Mouse (Mus musculus) spleen, adult 2 months (tissue): ENCODE results near the gene Elf2. TPM values are rescaled to one million over a fixed set of nuclear protein-coding genes. Genes with fewer than 3 reads are reported as not detected.

Source experiments
- DNase-seq, 2 experiments: peaks; one replicate each; pipeline versions ENCODE4 v3.0.0 to v3.0.0-alpha.2; 2012 to 2021; ENCODE audit warnings: low spot score in 2 of 2, low read depth in 1 of 2
- H3K27ac ChIP-seq: fragments of 200-500 bp; 2 replicates; pipeline ENCODE4 v1.5.1; 2012; ENCODE audit warnings: low read length, inconsistent platforms; ENCODE audit not compliant: insufficient read depth
- H3K27me3 ChIP-seq: fragments of 200-500 bp; 2 replicates; pipeline ENCODE4 v1.6.1; 2012; ENCODE audit warnings: mild to moderate bottlenecking, moderate library complexity, low read length, inconsistent platforms; ENCODE audit not compliant: control insufficient read depth, insufficient read depth
- H3K36me3 ChIP-seq: fragments of 200-500 bp; 2 replicates; pipeline ENCODE4 v1.6.1; 2012; ENCODE audit warnings: mild to moderate bottlenecking, low read length, inconsistent platforms; ENCODE audit not compliant: control insufficient read depth, insufficient read depth
- H3K4me1 ChIP-seq: fragments of 200-500 bp; 2 replicates; pipeline ENCODE4 v1.6.1; 2011; ENCODE audit warnings: inconsistent platforms; ENCODE audit not compliant: control insufficient read depth, insufficient read depth, insufficient read length
- H3K4me3 ChIP-seq: fragments of 200-500 bp; 2 replicates; pipeline ENCODE4 v1.5.1; 2011; ENCODE audit warnings: mild to moderate bottlenecking, inconsistent platforms; ENCODE audit not compliant: insufficient read depth, insufficient read length; ENCODE audit errors: extremely low read depth
- CTCF ChIP-seq: fragments of 200-500 bp; IDR thresholded peaks from 2 replicates; pipeline ENCODE4 v1.5.1; 2011; ENCODE audit warnings: mild to moderate bottlenecking, inconsistent platforms; ENCODE audit not compliant: insufficient read depth, insufficient read length, insufficient replicate concordance; ENCODE audit errors: extremely low read depth
- POLR2A ChIP-seq: fragments of 200-500 bp; IDR thresholded peaks from 2 replicates; pipeline ENCODE4 v1.6.1; 2011; ENCODE audit warnings: low read depth, low read length, inconsistent platforms
- WGBS: fragments of 180-500 bp; shearing (Covaris S2); methylation state at CpG from one replicate; pipeline ENCODE4 v1.1.7; 2018; 5-methylcytosine and 5-hydroxymethylcytosine counted together
- polyA plus RNA-seq: library from polyadenylated mRNA; depleted of rRNA; stranded (reverse); fragments of >200 nt; gene quantifications from 2 replicates; pipeline ENCODE4 v1.2.3, GENCODE M21; 2012

Gene Elf2
- polyA plus RNA-seq, 1 experiment = 36.6 TPM

DNA sequence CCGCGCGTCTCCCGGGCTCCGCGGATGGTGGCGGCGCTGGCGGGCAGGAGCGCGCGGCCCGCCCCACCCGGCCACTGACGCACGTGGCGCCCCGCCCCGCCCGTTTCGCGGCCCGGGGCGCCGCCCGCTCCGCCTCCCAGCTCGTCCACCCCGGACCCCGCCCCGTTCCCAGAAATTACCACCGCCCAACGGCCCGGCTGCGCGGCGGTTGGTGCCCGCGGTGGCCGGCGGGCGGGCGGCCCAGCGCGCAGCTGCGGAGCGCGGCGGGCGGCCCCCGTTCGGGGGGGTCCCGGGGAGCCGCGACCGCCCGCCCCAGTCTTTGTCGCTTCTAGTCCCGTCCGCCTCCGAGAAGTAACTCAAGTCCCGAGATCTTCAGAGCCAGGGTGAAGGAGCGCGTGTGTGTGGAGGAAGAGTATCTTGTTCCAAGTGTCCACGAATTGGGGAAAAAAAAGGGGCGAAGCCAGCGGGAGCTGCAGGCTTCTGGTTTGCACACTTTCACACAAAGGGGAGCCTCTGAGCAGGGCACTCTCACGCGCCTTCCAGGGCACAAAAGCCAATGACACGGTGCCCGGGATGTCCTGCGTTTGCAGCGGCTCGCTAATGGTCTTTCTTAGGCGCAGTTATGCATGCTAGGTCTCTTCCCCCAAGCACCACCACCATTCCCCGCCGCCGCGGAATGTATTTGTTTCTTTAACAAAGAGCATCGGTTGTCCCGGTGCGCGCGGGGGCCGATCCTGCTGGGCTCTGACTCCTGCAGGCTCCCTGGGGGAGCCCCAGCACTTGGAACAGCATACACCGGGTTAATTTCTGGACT, 1.0 kb upstream of the Elf2 start:
- Histone ChIP-seq H3K27ac (peak overlapping the region; percentile 96), H3K4me3 (peak overlapping the region; percentile 96), H3K36me3 (no peaks in the 10 kb centered on the region), H3K4me1 (no peaks in the 10 kb centered on the region; the same call in 1 of the 2 replicates), H3K27me3 (no peaks in the 10 kb centered on the region)
- WGBS = under 1% methylated on average over 85 of the region's 86 CpGs
- TF ChIP-seq POLR2A (no peak), CTCF (no peak)
- peak in 1 of 2 experiments; percentile 80 for DNase-seq

DNA sequence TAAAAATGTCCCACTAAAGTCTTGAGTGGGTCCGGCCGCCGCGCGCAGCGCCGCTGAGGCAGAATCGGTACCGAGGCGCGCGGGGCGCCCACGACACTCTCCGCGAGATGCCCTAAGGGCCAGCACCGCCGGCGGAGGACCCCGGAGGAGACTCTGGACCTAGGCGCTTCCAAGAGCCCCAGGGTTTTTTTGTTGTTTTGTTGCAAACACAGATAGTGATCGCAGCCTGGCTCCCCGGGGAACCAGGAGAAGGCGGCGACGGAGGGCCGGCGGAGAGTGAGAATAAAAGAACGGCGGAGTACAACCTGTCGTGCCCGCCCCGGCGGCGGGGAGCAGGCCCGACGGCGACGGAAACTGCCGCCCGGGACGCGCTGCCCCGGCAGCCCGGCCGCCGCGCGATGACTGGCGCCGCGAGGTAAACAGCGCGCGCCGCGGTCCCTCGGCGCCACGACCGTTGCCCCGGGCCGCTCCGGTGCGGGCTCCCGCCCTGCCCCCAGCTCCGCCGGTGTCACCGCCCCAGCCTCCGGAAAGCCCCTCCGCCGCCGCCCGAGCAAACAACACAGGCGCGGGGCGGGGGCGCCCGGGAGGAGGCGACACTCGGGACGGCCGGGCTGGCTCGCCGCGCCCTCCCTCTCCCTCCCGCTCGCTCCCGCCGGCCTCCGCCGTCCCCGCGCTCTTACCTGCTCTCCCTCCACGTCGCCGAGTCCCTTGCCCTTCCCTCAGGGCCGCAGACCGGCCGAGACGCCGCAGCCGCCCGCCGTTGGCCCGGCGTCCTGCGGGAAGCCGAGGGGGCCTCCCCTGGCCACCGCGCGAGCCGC, 520 bp downstream of the Elf2 start:
- H3K4me3 ChIP-seq = peak overlapping the region; percentile 96
- no peak for TF ChIP-seq CTCF
- TF ChIP-seq POLR2A = no peak
- peak overlapping the region; percentile 96 for H3K27ac ChIP-seq
- H3K36me3 ChIP-seq = no peaks in the 10 kb centered on the region
- H3K27me3 ChIP-seq = no peaks in the 10 kb centered on the region
- whole genome bisulfite sequencing = 1% methylated on average over 72 of the region's 113 CpGs
- H3K4me1 ChIP-seq = no peaks in the 10 kb centered on the region; the same call in 1 of the 2 replicates
- peak in 1 of 2 experiments; percentile 62 for DNase-seq

- DNase-seq = no peak
- H3K36me3 ChIP-seq = no peaks in the 10 kb centered on the region
- peak overlapping the region; percentile 96 for H3K27ac ChIP-seq
- 3% methylated on average over 9 of the region's 9 CpGs for WGBS
- TF ChIP-seq POLR2A (no peak), CTCF (no peak)
- no peaks in the 10 kb centered on the region; the same call in 1 of the 2 replicates for H3K4me1 ChIP-seq
- H3K27me3 ChIP-seq = no peaks in the 10 kb centered on the region
- H3K4me3 ChIP-seq = peak overlapping the region; percentile 96
Observed at GRCm38 (mm10) chr3:51339378-51339733, 1.1 kb downstream of the Elf2 start.

GRCm38 (mm10) chr3:51335378-51335777, 5.1 kb downstream of the Elf2 start:
- Histone ChIP-seq H3K27me3 (no peaks in the 10 kb centered on the region), H3K27ac (no peak overlapping the region), H3K4me3 (no peak overlapping the region), H3K36me3 (no peaks in the 10 kb centered on the region), H3K4me1 (peaks cover 4% of the 10 kb centered on the region)
- DNase-seq = no peak
- 76% methylated on average over 8 of the region's 8 CpGs for WGBS
- no peak for TF ChIP-seq CTCF

GRCm38 (mm10) chr3:51333950-51334349, 6.5 kb downstream of the Elf2 start:
- H3K36me3 ChIP-seq = no peaks in the 10 kb centered on the region
- 86% methylated on average over 6 of the region's 6 CpGs for WGBS
- H3K4me3 ChIP-seq = no peak overlapping the region
- no peak for DNase-seq
- no peaks in the 10 kb centered on the region for H3K27me3 ChIP-seq
- TF ChIP-seq POLR2A (no peak), CTCF (no peak)
- H3K27ac ChIP-seq = no peak overlapping the region
- peaks cover 8% of the 10 kb centered on the region; the same call in 1 of the 2 replicates for H3K4me1 ChIP-seq

GRCm38 (mm10) chr3:51333234-51333889, 7.1 kb downstream of the Elf2 start:
- Histone ChIP-seq H3K36me3 (no peaks in the 10 kb centered on the region), H3K4me1 (peaks cover 8% of the 10 kb centered on the region; the same call in 1 of the 2 replicates), H3K27me3 (no peaks in the 10 kb centered on the region), H3K27ac (peak overlapping the region; percentile 60), H3K4me3 (peak overlapping the region; percentile 41; the same call in 1 of the 2 replicates)
- peak; percentile 65 to 77 for DNase-seq
- TF ChIP-seq POLR2A (no peak; the same call in 1 of the 2 replicates), CTCF (no peak)
- 16% methylated on average over 10 of the region's 10 CpGs for WGBS
